Mouse (Mus musculus) retina, adult 2 months (tissue): ENCODE measurements around the gene Zfp513.

ENCODE experiments used
- DNase-seq: peaks from one replicate; pipeline ENCODE4 v3.0.0-alpha.2; 2012; ENCODE audit warnings: low read depth, low spot score

Zfp513 gene

DNA sequence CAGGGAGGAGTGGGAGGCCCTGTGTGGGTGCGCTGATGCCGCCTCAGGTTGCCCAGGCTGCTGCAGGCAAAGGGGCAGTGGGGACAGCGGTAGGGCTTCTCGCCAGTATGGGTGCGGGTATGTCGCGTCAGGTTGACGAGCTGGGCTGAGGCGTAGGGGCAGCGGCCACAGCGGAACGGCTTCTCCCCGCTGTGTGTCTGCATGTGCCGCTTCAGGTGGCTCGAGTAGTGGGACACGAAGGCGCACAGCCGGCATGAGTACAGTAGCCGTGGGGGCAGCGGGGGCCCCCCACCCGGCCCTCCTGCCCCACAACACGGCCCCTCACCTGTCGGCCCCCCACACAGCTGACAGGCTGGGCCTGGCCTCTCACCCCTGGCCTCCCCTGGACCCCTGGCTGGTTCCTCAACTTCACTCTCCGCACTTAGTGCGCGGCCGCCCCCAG is 1.8 kb downstream of the Zfp513 start:
- no peak for DNase-seq

GRCm38 (mm10) chr5:31199893-31200292 is 2.2 kb downstream of the Zfp513 start:
- DNase-seq, result no peak

- DNase-seq, result no peak
Measured at GRCm38 (mm10) chr5:31199321-31199892, 2.7 kb downstream of the Zfp513 start.

DNA sequence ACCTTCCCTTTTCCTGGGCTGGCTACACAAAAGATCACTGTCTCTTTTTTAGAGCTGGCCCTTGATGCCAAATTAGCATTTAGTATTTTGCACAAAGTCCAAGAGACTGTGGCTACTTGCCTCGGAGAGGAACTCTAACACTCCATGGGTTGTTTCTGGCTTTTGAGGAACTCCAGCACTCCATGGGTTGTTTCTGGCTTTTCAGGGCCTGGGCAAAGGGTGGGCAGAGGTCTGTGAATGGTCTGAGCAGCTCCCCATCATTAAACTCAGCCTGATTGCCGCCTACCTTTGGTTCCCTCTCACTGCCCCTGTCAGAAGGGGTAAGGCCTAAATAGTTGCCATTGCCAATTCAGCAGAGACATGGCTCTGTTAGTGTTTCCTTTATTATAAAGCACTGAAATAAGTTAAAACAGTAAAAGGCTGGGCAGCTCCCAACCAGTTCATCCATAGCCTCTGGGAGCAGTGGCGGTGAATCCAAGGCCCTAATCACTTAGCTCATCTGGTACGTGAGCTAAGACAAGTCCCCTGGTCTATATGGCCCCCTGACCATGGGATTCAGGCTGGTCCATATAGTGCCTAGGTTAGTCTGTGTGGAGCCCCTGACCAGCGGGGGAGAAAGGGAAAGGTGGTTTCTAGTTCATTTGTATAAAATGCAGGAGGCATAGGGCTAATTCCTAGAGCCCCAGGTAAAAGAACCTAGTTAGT is 3.3 kb downstream of the Zfp513 start:
- no peak for DNase-seq

DNA sequence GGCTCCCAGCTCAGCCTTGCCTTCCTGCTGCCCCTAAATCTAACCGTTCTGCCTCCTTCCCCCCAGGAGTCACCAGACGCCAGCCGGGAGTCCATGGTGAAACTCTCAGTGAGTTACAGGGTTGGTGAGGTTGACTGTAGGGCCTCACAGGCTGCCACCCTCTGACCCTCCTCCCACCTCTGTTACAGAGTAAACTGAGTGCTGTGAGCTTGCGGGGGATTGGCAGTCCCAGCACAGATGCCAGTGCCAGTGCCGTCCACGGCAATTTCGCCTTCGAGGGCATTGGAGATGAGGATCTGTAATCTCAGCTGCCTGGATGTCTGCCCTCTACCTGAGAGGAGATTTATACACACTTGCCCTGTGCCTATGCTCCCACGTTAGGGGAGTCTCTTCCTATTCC is 3.9 kb downstream of the Zfp513 start:
- no peak for DNase-seq

DNA sequence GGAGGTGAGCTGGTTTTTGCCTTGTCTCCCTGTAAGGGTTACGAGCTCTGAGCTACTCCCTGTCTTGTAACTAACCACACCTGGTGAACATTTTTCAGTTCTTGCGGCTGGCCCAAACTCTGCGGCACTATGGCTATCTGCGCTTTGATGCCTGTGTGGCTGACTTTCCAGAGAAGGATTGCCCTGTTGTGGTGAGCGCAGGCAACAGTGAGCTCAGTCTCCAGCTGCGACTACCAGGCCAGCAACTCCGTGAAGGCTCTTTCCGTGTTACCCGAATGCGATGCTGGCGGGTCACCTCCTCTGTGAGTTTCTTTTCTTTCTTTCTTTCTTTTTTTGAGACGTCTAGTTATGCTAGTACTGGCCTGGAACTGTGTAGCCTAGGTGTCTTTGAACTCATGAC is 5.0 kb downstream of the Zfp513 start:
- no peak for DNase-seq

DNA sequence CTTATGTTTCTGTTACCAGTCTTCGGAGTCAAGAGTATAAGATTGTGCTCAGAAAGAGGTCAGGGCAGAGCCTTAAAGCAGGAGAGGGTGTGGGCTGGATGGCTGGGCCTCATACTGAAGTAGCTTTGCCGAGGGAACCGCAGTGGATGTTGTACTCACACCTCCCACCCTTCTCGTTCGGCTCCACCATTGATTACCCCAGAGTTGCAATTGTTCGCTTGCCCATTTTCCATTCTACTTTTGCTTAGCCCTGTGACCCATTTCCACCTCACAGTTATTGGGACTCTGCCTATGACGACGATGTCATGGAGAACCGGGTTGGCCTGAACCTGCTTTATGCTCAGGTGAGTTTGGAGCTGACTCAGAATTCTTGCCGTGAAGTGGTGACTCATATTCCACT is 5.9 kb downstream of the Zfp513 start:
- DNase-seq, result no peak

- DNase-seq, result no peak
Measured at GRCm38 (mm10) chr5:31195671-31196070, 6.4 kb downstream of the Zfp513 start.

DNA sequence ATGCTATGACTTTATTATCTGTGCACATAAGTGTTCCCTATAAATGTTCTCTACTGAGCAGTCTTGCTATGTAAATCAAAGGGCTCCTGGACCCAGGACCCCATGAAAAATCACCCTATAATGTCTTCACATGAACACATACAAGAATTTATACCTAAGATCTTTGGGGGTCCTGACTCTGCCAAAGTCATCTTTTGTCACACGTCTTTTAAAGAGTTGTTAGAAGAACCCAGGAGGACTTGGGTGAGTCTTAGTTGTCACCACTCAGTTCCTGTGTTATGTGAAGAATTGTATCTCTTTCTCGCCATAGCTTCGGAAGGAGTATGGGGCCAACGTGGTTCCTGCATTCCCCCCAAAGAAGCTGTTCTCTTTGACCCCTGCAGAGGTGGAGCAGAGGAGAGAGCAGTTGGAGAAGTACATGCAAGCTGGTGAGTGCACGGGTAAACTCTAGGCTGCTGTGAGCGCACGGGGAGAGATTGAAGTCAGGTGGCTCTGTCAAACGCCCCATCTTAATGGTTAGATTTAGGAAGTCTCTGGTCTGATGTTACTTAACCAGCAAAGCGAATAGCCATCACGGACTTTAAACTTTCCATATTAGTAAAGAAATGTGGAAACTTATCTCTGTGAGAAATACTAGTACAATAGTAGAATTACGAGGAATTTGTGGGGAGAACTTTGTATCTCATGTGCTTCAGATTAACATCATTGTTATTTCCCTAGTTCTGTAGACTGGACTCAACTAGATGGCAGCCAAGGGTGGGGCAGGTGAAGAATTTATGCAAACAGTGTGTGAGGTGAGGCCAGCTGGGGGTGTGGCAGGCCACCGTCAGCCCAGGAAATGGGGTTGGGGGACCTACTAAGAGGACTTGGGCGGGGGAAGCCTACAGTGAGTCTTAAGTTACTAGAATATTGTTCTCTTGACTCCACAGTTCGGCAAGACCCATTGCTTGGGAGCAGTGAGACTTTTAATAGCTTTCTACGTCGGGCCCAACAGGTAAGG is 7.3 kb downstream of the Zfp513 start:
- DNase-seq, result no peak

DNA sequence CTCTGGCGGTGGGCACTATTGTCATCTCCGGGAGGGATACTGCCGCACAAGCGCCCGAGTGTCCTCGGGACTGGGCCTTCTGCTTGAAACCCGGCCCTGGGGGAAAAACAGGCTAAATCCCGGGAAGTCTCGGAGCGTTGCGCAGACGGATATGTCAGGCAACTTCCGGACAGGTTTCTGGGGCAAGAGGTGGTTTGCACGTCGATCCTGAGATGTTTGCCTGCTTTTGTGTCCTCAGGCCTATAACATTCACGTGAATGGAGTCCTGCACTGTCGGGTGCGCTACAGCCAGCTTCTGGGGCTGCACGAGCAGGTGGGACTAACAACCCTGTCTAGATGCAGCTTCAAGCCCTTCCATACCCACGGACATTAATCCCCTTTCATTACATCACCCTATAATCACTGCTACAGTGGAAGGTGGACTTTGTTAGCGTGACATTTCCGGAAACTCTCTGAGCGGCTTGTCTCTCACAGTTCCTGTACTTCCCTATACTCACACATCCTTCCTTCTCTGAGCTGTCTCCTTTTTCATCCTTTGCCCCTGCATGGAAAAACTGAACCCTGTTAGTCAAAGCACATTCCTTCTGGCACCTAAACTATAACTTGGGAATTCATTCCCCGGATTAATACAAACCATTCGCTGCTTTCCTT is 8.3 kb downstream of the Zfp513 start:
- no peak for DNase-seq

DNA sequence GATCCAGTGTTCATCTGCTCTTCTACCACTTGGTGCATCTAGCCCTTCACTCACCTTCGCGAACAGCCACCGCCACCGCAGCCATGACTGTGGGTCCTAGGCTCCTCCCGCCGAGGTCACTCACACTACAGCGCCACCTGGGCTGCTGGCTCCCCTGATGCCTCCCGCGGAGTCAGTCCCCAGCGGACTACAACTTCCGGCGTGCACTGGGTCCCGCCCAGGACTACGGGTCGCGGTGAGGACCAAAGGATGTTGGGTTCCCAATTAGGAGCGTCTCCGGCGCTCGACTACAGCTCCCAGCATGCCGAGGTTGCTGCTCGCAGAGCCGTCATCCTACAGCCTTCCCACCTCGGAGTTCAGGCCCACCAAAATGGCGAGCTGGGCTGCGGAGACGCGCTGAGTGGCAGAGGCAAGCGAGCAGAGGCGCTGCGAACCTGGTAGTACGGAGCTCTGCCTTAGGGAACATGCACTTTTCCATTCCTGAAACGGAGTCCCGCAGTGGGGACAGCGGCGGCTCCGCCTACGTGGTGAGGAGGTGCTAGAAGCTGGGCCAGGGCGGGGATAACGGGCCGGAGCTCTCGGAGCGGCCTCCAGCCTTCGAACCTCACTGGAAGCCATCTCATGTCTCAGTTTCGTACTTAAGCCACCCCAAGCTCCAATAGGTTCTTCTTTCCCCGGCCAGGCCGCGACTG is 9.0 kb downstream of the Zfp513 start, which contains the start of the genes Snx17 and Eif2b4:
Gene Snx17 (plus strand): TSS at position 289 of the 692 bp plus-strand sequence.
Gene Eif2b4 (minus strand): TSS at position 492 of the 692 bp plus-strand sequence.
- peak; percentile 98 for DNase-seq

GRCm38 (mm10) chr5:31192045-31192938 is 9.8 kb downstream of the Zfp513 start:
- DNase-seq, result no peak

DNA sequence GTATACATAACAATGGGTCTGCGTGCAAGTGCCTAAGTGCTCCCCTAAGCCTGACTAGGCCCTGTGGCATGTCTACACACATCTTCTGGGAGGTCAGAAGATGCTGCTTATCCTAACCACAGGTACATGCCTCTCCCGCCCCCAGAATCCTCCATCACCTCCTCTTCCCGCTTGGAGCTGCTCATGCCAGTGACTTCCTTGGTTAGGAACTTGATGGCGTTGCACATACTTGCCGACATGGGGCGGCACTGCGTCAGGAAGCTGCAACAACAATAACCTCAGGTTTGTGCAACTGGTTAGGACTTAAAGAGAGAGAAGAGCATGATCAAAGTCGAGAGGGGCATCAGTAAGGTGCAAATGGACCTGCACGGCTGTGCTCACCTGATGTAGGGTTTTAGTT is 11.9 kb downstream of the Zfp513 start:
- no peak for DNase-seq

- no peak for DNase-seq
Measured at GRCm38 (mm10) chr5:31188223-31188840, 13.8 kb downstream of the Zfp513 start.

- DNase-seq, result no peak
Measured at GRCm38 (mm10) chr5:31183678-31184077, 18.4 kb downstream of the Zfp513 start.

GRCm38 (mm10) chr5:31181183-31181770 is 20.8 kb downstream of the Zfp513 start:
- DNase-seq, result no peak

GRCm38 (mm10) chr5:31179766-31180630 is 22.1 kb downstream of the Zfp513 start, which contains the start of the genes Gm29609 and Gtf3c2:
Gm29609 (minus strand) TSS chr5:31179911.
Gtf3c2 (minus strand) TSS chr5:31180144.
- peak; percentile 93 for DNase-seq

DNA sequence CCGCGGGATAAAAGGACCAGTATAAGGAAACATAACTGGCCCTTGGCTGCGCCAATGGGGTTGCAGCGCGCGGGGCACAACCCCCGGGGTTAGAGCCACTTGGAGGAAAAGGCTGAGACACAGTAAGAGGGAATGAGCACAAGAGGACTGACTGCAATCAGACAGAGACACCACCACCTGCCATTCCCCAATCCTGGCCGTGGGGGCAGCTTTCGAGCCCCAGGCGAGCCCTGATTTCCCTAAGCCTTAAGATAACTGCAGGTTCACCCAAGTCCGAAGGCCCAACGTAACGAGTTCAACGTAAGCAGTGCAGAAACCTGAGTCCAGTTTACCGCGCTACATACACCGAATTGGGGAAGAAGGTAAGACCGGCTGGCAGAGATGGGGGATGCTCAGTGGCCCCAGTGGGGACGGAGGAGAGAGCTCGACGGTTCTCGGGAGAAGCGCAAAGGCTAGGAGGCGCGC is 22.8 kb downstream of the Zfp513 start:
- no peak for DNase-seq
